In the genomic region with DNA sequence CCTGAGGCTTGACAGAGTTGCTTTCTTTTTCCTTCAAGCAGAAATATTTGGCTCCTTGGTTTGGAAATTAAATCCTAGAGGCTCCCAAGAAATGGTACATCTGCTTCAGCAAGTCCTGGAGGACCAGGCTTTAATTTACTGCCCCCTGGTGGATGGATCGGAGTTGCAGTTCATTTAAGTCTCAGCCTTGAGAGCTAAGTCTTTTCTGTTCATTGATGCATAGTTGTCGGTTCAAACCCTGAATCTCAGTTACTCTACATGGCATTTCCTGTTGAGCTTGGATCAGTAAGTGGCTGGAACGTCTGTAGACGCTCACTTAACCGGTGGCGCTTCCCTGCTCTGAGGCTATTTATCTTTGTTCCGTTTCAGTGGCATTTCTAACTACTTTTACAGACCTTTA, we compare ENCODE assay signal across 9 mouse cellular contexts.
DNase-seq lines count a peak whose midpoint lies in the region; ATAC-seq and TF ChIP-seq lines count a peak whose summit lies in the region.
"Had no signal": no experiment of that assay in that cellular context is flagged by ENCODE, and none has a peak within 500 bp of the region (broad histone marks: within the 10 kb centered on the region; RNA-seq: fewer than 3 reads in every experiment).

No protein-coding gene starts in this region.

- H3K4me2 ChIP-seq in heart, embryonic 12.5 days: no peak overlapping the region
- H3K4me2 ChIP-seq in midbrain, postnatal 0 days (ENCODE audit: low read depth, low read length, poor library complexity, severe bottlenecking): no peak overlapping the region
- H3K4me2 ChIP-seq: lung, embryonic 15.5 days had no signal

- no peaks in the 10 kb centered on the region for H3K4me1 ChIP-seq in heart, embryonic 12.5 days (replicated peaks)
- H3K4me1 ChIP-seq in midbrain, postnatal 0 days (ENCODE audit: insufficient read depth, low read length): no peaks in the 10 kb centered on the region

- no peak for ATAC-seq in heart, embryonic 12.5 days (ENCODE audit: insufficient number of reproducible peaks, low FRiP score)
- no peak for ATAC-seq in midbrain, postnatal 0 days (ENCODE audit: low FRiP score)

- no peak overlapping the region for H3K9ac ChIP-seq in heart, embryonic 12.5 days
- no peak overlapping the region for H3K9ac ChIP-seq in midbrain, postnatal 0 days (replicated peaks; ENCODE audit: low read length, poor library complexity, severe bottlenecking)
- H3K9ac ChIP-seq: lung, embryonic 15.5 days had no signal

- DNase-seq in heart, adult 11 months: peak; percentile 92
- peak; percentile 58 for DNase-seq in MN1 (ENCODE audit: low spot score)
- peak; percentile 30 to 67 for DNase-seq in cerebellum, postnatal 25 days
- DNase-seq in heart, postnatal 14 days: peak; percentile 57 to 75
- peak; percentile 17 to 20 for DNase-seq in layer of hippocampus, postnatal 36 days
- peak; percentile 61 for DNase-seq in midbrain, postnatal 0 days (ENCODE audit: low spot score)
- DNase-seq in thymus, postnatal 36 days: peak; percentile 11 to 27

- intact Hi-C loops in heart, postnatal 14 days (cut with DNase I): no loop called here

- H3K27ac ChIP-seq in heart, embryonic 12.5 days (ENCODE audit: poor library complexity, severe bottlenecking): no peak overlapping the region
- H3K27ac ChIP-seq in midbrain, postnatal 0 days (ENCODE audit: low read depth, low read length): no peak overlapping the region
- H3K27ac ChIP-seq: lung, embryonic 15.5 days had no signal

- H3K4me3 ChIP-seq in heart, embryonic 12.5 days: no peak overlapping the region
- no peak overlapping the region for H3K4me3 ChIP-seq in midbrain, postnatal 0 days (ENCODE audit: low read depth, low read length)
- H3K4me3 ChIP-seq: lung, embryonic 15.5 days had no signal

- no peaks in the 10 kb centered on the region for H3K36me3 ChIP-seq in heart, embryonic 12.5 days
- H3K36me3 ChIP-seq in midbrain, postnatal 0 days (ENCODE audit: insufficient read depth, low read length): no peaks in the 10 kb centered on the region
- H3K36me3 ChIP-seq: lung, embryonic 15.5 days had no signal

- H3K9me3 ChIP-seq in heart, embryonic 12.5 days (replicated peaks): no peaks in the 10 kb centered on the region
- H3K9me3 ChIP-seq in midbrain, postnatal 0 days (ENCODE audit: low read length): no peaks in the 10 kb centered on the region
- H3K9me3 ChIP-seq: lung, embryonic 15.5 days had no signal

- H3K27me3 ChIP-seq in heart, embryonic 12.5 days (replicated peaks): no peaks in the 10 kb centered on the region
- no peaks in the 10 kb centered on the region for H3K27me3 ChIP-seq in midbrain, postnatal 0 days (ENCODE audit: insufficient read depth, low read length)
- H3K27me3 ChIP-seq: lung, embryonic 15.5 days had no signal

- WGBS in heart, embryonic 12.5 days: 29% methylated on average over 7 of the region's 7 CpGs
- 38% methylated on average over 7 of the region's 7 CpGs for WGBS in midbrain, postnatal 0 days

- peak; percentile 59 for TF ChIP-seq CTCF in midbrain, postnatal 0 days (IDR thresholded peaks at IDR 0.05)

Comparison
In these comparisons a context has a peak if more than half of its experiments do, and no peak if none do; other contexts are left out.
1. DNase-seq: peak in every context shown above with its lines; median percentile 92 in heart, adult 11 months; 66 in heart, postnatal 14 days; 61 in midbrain, postnatal 0 days; 58 in MN1; 48 in cerebellum, postnatal 25 days; 19 in thymus, postnatal 36 days; 18 in layer of hippocampus, postnatal 36 days.